Mouse (Mus musculus) lung, embryonic 15.5 days (tissue): ENCODE results near the gene Prdm13. TPM values are rescaled to one million over a fixed set of nuclear protein-coding genes. Genes with fewer than 3 reads are reported as not detected.

Experiments
- ATAC-seq: fragments of 200-750 bp; cut with Nextera tagmentation; 2 replicates; pipeline ENCODE4 v1.8.0; 2017; ENCODE audit warnings: moderate number of reproducible peaks, borderline replicate concordance; ENCODE audit not compliant: low FRiP score, low TSS enrichment; ENCODE audit errors: extremely low read depth
- H3K27ac ChIP-seq: fragments of 300-500 bp; sonication (generic); 2 replicates; pipeline ENCODE4 v1.5.1; 2015; ENCODE audit warnings: moderate library complexity, mild to moderate bottlenecking, inconsistent platforms
- H3K27me3 ChIP-seq: fragments of 300-500 bp; sonication (generic); 2 replicates; pipeline ENCODE4 v1.6.1; 2015; ENCODE audit warnings: inconsistent platforms
- H3K36me3 ChIP-seq: fragments of 300-500 bp; sonication (generic); 2 replicates; pipeline ENCODE4 v1.6.1; 2015; ENCODE audit warnings: inconsistent platforms
- H3K4me1 ChIP-seq: fragments of 300-500 bp; sonication (generic); 2 replicates; pipeline ENCODE4 v1.6.1; 2015; ENCODE audit warnings: inconsistent platforms
- H3K4me2 ChIP-seq: fragments of 300-500 bp; sonication (generic); 2 replicates; pipeline ENCODE4 v1.6.1; 2015; ENCODE audit warnings: inconsistent platforms, mild to moderate bottlenecking, moderate library complexity
- H3K4me3 ChIP-seq: fragments of 300-500 bp; sonication (generic); 2 replicates; pipeline ENCODE4 v1.5.1; 2015; ENCODE audit warnings: mild to moderate bottlenecking, inconsistent platforms
- H3K9ac ChIP-seq: fragments of 300-500 bp; sonication (generic); 2 replicates; pipeline ENCODE4 v1.6.1; 2015; ENCODE audit warnings: inconsistent platforms
- H3K9me3 ChIP-seq: fragments of 300-500 bp; sonication (generic); 2 replicates; pipeline ENCODE4 v1.6.1; 2016; ENCODE audit warnings: inconsistent platforms
- WGBS: fragments of 180-500 bp; shearing (Covaris S2); methylation state at CpG from one replicate; pipeline ENCODE4 v1.1.7; 2015; 5-methylcytosine and 5-hydroxymethylcytosine counted together
- polyA plus RNA-seq: library from polyadenylated mRNA; unstranded; fragments of >200 nt; fragmentation: Nextera tagmentation; extraction: Ambion mirVana; gene quantifications from 2 replicates; pipeline ENCODE4 v1.2.1, GENCODE M21; 2015

Gene Prdm13
- polyA plus RNA-seq, 1 experiment from 2014 or later: not detected

DNA sequence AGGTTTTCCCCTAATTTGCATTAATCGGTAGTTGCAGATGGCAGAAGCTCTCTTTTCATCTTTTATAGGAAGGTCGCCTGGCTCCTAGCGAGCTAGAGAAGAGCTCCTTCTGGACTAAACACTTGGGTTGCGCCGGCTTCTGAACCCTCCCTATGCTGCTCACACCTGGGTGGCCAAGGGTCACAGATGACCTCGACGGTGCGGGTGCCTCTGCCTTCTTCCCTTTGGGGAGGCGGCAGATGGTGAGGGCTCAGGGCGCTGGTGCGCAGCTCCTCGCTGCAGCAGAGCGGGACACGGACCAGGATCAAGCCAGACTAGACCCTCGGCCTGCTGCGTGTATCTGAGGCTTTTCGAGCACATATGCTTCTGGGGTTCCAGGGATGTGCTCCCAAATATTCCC is 11.7 kb downstream of the Prdm13 start:
- ATAC-seq: no peak
- Histone ChIP-seq H3K4me3 (no peak overlapping the region), H3K9ac (no peak overlapping the region), H3K36me3 (no peaks in the 10 kb centered on the region), H3K9me3 (no peaks in the 10 kb centered on the region), H3K27ac (no peak overlapping the region), H3K27me3 (peaks cover 75% of the 10 kb centered on the region), H3K4me1 (peaks cover 10% of the 10 kb centered on the region), H3K4me2 (no peak overlapping the region)
- 3% methylated on average over 17 of the region's 17 CpGs for WGBS

DNA sequence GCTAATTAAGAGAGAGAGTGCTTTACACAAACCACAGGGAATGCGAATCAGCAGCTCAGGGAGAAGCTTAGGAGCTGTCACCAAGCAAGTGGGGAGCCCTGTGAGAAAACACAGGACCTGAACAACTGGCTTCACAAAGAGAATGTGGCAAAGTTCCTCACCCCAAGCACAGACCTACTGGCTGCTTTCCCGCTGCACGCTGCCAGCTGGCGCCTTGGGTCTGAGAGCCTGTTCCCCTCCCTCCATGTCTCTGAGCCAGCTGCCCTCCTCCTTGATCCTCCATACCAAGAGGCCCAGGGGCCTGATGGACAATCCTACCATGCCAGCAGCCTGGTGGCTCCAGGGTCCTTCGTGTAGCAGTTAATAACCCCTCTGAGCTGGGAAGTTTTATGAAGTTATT is 19.8 kb downstream of the Prdm13 start:
- Histone ChIP-seq H3K36me3 (no peaks in the 10 kb centered on the region), H3K4me1 (no peaks in the 10 kb centered on the region), H3K27ac (no peak overlapping the region), H3K9ac (no peak overlapping the region), H3K9me3 (no peaks in the 10 kb centered on the region), H3K4me2 (no peak overlapping the region), H3K4me3 (no peak overlapping the region), H3K27me3 (peaks cover 7% of the 10 kb centered on the region; the same call in 1 of the 2 replicates)
- no peak for ATAC-seq
- 19% methylated on average over 5 of the region's 5 CpGs for WGBS

DNA sequence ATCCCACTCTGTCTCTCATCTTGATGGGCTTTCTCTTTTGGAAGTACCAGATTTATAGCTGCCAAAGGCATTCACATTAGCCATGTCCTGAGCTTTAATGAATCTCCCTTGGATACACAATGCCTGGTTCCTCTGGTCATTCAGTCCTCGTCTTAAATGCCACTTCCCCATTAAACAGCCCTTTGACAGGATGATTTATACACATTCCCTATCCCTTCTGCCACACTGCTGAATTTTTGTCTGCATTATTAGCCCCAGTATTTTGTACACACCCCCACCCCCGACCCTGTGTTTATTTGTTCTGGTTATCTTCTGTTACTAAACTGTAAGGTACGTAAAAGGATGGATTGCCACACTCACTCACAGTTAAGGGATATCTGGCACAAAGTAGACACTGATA is 27.6 kb downstream of the Prdm13 start:
- no peaks in the 10 kb centered on the region for H3K4me1 ChIP-seq
- WGBS: 17% methylated on average over 3 of the region's 3 CpGs
- H3K9ac ChIP-seq: no peak overlapping the region
- no peak overlapping the region for H3K4me3 ChIP-seq
- no peak overlapping the region for H3K27ac ChIP-seq
- H3K4me2 ChIP-seq: no peak overlapping the region
- no peaks in the 10 kb centered on the region for H3K9me3 ChIP-seq
- no peaks in the 10 kb centered on the region for H3K36me3 ChIP-seq
- no peaks in the 10 kb centered on the region for H3K27me3 ChIP-seq
- no peak for ATAC-seq

DNA sequence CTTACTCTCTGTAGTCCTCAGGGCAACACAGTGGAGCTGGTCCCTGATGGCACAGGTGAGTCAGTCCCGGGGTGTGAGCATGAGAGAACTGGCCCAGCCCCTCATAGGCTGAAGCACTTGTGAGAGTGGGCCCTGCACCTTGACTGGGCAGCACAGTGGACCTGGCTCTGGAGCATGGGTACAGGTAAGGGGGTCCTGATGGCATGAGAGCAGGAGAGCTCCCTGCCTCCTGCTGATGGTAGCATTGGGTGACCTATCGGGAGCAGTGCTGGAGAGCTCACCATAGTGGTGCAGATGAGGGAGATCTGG is 56.5 kb downstream of the Prdm13 start:
- no peak overlapping the region for H3K9ac ChIP-seq
- H3K27me3 ChIP-seq: no peaks in the 10 kb centered on the region
- H3K4me1 ChIP-seq: no peaks in the 10 kb centered on the region
- whole genome bisulfite sequencing: 59% methylated on average over 2 of the region's 2 CpGs
- no peak overlapping the region for H3K4me3 ChIP-seq
- no peaks in the 10 kb centered on the region for H3K36me3 ChIP-seq
- H3K9me3 ChIP-seq: no peaks in the 10 kb centered on the region
- H3K4me2 ChIP-seq: no peak overlapping the region
- ATAC-seq: peak; percentile 55
- H3K27ac ChIP-seq: no peak overlapping the region

DNA sequence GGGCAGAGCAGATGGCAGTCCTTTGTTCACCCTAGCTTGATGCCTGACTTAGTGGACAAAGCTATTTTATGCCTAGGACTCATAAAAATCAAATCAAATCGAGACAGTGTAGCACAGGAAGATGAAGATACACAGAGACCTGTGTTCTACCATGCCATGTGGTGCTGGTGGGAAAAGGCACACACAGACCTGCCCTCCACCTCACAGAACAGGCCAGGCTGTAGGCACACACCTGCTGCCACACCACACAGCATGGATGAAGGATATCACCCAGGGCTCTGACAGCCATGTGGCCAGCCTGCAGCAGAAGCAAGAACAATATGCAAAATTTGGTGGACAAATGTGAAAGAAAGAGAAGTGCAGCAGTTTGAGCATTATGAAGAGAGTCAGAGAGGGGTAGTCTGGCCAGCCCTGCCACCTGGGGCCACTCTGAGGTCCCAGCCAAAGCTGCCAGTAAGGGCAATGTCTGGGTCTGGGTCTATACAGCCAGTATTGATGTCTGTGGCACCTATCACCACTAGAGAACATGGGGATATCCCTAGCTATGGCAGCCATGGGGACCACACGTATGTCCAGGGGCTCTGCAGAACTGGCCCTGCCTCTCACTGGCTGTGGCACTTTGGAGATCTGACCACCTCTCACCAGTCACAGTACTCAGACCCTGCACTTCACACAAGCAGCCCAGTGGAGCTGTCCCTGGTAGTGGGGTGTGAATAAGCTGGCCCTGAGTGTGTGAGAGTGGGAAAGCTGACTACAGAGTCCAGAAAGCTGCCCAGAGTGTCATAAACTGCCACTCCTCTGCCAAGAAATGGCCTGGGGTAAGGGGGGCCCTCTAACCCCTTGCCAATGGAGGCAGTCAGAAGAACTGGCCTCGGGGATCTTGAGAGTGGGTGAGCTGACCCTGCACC is 57.1 kb downstream of the Prdm13 start:
- H3K27me3 ChIP-seq: no peaks in the 10 kb centered on the region
- H3K4me2 ChIP-seq: no peak overlapping the region
- no peak overlapping the region for H3K4me3 ChIP-seq
- ATAC-seq: peak; percentile 31; the same call in 1 of the 2 replicates
- no peak overlapping the region for H3K9ac ChIP-seq
- no peaks in the 10 kb centered on the region for H3K4me1 ChIP-seq
- H3K27ac ChIP-seq: no peak overlapping the region
- no peaks in the 10 kb centered on the region for H3K36me3 ChIP-seq
- no peaks in the 10 kb centered on the region for H3K9me3 ChIP-seq
- 39% methylated on average over 3 of the region's 3 CpGs for WGBS

Other genes with a start within 250 kb of the Prdm13 start
- 47.4 TPM in 2 replicates for gene Ccnc, start 41.7 kb upstream of the Prdm13 start, polyA plus RNA-seq
- 8.8 and 8.9 TPM in 2 replicates for gene Usp45, start 81.2 kb upstream of the Prdm13 start, polyA plus RNA-seq
- gene Tstd3, start 81.2 kb upstream of the Prdm13 start, polyA plus RNA-seq: 9.6 and 11.2 TPM in 2 replicates
- 119 and 130 TPM in 2 replicates for gene Pnisr, start 161.6 kb upstream of the Prdm13 start, polyA plus RNA-seq
- gene Coq3, start 193.7 kb upstream of the Prdm13 start, polyA plus RNA-seq: 14.0 and 15.4 TPM in 2 replicates
- 3.4 and 3.5 TPM in 2 replicates for gene Faxc, start 245.4 kb upstream of the Prdm13 start, polyA plus RNA-seq